Mouse (Mus musculus): ENCODE data around the gene Myrfl. TPM values are rescaled to one million over a fixed set of nuclear protein-coding genes. Genes with fewer than 3 reads are reported as not detected.

The Myrfl gene
- total RNA-seq, 1 experiment from 2014 or later: not detected

- ATAC-seq (replicated peaks; ENCODE audit: insufficient number of reproducible peaks, low FRiP score, low TSS enrichment, poor library complexity, severe bottlenecking): no peak
Observed at GRCm38 (mm10) chr10:116776846-116777245, 119.9 kb downstream of the Myrfl start.

DNA sequence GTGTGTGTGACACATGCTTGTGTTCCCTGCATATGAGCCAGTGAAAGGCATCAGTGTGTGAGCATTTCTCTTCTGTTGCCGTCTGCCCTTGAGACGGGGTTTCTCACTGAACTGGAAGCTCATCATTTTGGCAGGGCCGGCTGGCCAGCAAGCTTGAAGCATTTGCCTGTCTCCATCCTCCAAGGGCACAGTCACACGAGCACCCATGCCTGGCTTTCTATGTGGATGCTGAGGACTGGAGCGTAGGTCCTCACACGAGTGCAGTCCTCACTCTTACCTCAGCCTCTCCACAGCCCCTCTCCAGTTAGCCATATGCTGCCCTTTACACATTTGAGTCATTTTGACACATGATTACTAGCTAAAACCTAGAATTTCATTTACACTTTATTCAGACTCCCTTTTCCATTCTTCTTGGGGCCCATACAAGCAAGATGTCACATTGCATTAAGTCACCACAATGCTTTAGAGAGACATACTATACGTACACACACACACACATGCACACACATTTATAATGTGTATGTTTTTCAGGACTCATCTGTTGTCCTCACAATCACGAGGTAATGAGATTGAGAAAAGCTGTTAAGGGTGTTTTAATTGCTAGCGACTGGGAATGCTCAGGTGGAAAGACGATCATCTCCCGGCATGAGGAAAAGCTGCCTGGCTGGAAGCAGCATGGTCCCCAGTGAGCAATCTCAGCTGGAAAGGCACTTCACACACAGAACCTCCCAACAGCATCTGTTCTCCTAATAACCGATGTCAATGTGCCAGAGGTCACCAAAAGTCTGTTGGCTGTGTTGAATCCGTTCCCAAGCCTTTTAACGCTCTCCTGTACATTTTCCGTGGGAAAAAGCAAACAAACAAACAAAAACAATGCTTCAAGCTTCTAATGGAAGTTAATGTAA, 122.6 kb downstream of the Myrfl start:
- no peak for ATAC-seq (replicated peaks; ENCODE audit: insufficient number of reproducible peaks, low FRiP score, low TSS enrichment, poor library complexity, severe bottlenecking)

- no peak for ATAC-seq (replicated peaks; ENCODE audit: insufficient number of reproducible peaks, low FRiP score, low TSS enrichment, poor library complexity, severe bottlenecking)
Observed at GRCm38 (mm10) chr10:116771215-116771935, 125.3 kb downstream of the Myrfl start.

- no peak for ATAC-seq (replicated peaks; ENCODE audit: insufficient number of reproducible peaks, low FRiP score, low TSS enrichment, poor library complexity, severe bottlenecking)
Observed at GRCm38 (mm10) chr10:116768642-116769041, 128.1 kb downstream of the Myrfl start.

GRCm38 (mm10) chr10:116766525-116766924, 130.2 kb downstream of the Myrfl start:
- no peak for ATAC-seq (replicated peaks; ENCODE audit: insufficient number of reproducible peaks, low FRiP score, low TSS enrichment, poor library complexity, severe bottlenecking)

DNA sequence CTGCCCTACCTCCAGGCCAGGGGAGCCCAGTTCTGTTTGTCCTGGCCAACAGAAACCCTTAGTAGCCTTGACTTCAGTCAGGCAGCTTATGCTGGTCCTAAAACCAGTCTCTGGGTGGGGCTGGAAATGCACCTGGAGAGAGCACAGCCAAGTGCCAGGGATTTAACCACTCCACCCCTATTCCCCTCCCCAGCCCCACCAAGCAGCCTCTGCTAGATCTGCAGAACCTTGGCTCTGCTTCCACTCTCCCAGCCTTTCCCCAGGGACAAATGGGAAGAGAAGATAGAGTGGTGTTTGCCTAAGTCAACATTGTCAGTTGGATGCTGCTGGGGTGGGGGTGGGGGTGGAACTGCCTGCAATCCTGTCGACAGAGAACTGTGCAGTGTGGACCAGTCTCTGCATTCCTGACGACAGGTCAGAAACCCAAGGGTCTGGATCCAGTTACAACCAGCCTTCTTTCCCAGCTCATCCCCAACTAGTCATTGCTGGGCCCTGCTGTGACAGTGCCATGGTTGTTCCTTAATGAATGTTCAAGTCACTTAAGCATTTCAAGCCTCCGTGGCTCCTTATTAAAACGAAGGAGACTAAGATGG, 135.1 kb downstream of the Myrfl start:
- ATAC-seq (replicated peaks; ENCODE audit: insufficient number of reproducible peaks, low FRiP score, low TSS enrichment, poor library complexity, severe bottlenecking): no peak

GRCm38 (mm10) chr10:116760561-116760960, 136.2 kb downstream of the Myrfl start:
- ATAC-seq (replicated peaks; ENCODE audit: insufficient number of reproducible peaks, low FRiP score, low TSS enrichment, poor library complexity, severe bottlenecking): no peak

- no peak for ATAC-seq (replicated peaks; ENCODE audit: insufficient number of reproducible peaks, low FRiP score, low TSS enrichment, poor library complexity, severe bottlenecking)
Observed at GRCm38 (mm10) chr10:116759816-116760215, 136.9 kb downstream of the Myrfl start.

DNA sequence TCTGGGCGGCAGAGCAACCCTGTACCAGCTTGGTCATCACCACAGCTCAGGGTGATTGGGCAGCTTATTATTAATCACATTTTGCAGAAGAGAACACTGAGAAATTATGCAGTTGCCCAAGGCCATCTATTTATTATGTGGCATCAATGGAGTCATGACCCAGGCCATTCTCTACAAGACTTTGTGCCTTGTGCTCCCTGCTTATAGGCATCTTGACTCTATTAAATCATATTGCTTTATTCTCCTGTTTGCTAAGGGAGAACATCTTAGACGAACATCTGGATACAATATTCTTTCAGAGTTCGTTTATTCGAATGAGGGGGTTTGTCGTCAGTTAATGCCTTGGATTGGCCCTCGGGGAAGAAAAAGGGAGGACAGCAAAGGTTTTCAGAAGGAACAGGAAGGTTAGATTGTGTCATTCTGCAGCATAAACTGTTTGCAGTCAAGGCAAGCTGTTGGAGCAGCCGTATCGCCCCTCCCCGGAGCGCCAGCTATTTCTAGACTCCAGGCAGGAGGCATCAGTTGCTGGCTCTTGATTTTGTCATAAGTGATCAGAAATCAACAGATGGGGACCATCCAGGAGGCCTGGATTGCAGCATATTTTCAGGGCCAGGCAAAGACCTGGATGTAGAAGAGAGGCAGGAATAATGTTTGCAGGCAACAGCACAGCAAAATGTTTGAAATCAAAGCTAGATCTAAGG, 140.7 kb downstream of the Myrfl start:
- no peak for ATAC-seq (replicated peaks; ENCODE audit: insufficient number of reproducible peaks, low FRiP score, low TSS enrichment, poor library complexity, severe bottlenecking)

- ATAC-seq (replicated peaks; ENCODE audit: insufficient number of reproducible peaks, low FRiP score, low TSS enrichment, poor library complexity, severe bottlenecking): no peak
Observed at GRCm38 (mm10) chr10:116754940-116755339, 141.8 kb downstream of the Myrfl start.

GRCm38 (mm10) chr10:116750895-116751294, 145.8 kb downstream of the Myrfl start:
- no peak for ATAC-seq (replicated peaks; ENCODE audit: insufficient number of reproducible peaks, low FRiP score, low TSS enrichment, poor library complexity, severe bottlenecking)

DNA sequence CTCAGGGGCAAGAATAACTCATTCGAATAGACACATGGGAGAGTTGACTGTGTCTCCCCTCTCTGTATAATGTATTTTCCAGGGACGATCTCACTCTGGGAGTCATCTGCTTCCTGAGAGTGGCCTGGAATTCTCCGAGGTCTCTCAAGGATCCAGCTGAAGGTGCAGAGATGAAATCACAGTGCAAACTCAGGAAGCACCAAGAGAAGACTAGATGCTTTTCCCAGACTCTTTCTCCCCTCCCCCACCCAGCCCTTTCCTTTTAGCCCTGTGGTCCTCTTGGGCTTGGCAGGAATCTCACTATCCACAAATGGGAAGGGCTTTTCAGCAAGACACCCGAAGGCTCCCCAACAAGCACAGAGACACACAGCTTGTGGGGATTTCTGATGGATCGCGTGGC, 146.7 kb downstream of the Myrfl start:
- ATAC-seq (replicated peaks; ENCODE audit: insufficient number of reproducible peaks, low FRiP score, low TSS enrichment, poor library complexity, severe bottlenecking): no peak

- ATAC-seq (replicated peaks; ENCODE audit: insufficient number of reproducible peaks, low FRiP score, low TSS enrichment, poor library complexity, severe bottlenecking): no peak
Observed at GRCm38 (mm10) chr10:116748681-116749080, 148.0 kb downstream of the Myrfl start.

DNA sequence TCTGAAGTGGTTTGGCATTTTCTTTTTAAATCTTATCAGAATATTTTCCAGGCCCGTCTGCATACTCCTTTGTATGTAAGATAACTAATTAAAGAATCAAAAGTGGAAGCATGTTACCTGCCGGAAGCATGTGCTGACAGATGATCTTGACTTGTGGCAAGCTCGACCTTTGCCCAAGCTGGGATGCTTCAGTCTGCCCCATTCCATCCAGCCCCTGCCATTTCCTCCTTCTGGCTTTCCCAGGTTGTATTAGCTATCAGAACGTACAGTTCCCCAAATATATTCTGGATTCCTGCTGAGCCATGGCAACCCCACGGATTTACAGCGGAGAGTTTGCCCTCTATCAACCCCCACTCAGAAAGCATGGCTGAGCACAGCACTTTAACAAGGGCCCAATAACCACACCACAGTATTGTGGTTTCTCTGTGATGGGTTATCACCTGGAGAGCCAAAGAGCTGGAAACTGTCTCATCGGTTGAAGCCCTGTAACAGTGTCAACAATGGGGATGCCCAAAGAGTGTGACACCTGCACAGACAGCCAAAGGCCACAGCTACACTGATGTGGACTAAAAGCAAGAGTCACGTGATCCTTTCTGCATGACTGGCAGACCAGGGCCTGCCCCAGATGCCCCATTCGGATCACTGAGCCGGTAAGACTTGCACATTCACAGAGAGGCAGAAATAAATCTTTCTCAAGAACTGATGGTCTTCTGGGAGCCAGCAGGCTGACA, 150.3 kb downstream of the Myrfl start:
- no peak for ATAC-seq (replicated peaks; ENCODE audit: insufficient number of reproducible peaks, low FRiP score, low TSS enrichment, poor library complexity, severe bottlenecking)

GRCm38 (mm10) chr10:116742696-116743095, 154.0 kb downstream of the Myrfl start:
- no peak for ATAC-seq (replicated peaks; ENCODE audit: insufficient number of reproducible peaks, low FRiP score, low TSS enrichment, poor library complexity, severe bottlenecking)

DNA sequence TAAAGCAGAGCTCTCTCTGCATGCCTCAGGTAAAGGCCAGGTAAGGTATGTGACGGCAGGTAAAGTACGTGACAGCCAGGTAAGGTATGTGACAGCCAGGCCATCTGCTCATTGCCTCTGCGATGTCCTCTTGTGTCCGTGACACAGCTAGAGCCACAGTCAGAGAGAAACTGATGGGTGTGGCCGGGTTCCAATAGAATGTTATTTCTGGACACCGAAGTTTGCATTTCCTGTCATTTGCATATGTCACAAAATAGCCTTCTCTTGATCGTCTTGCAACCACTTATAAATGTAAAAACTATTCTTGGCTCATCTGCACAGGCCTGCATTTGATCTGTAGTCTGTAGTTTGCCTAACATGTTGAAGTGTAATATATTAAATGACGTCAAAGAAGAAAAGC, 154.5 kb downstream of the Myrfl start:
- no peak for ATAC-seq (replicated peaks; ENCODE audit: insufficient number of reproducible peaks, low FRiP score, low TSS enrichment, poor library complexity, severe bottlenecking)

DNA sequence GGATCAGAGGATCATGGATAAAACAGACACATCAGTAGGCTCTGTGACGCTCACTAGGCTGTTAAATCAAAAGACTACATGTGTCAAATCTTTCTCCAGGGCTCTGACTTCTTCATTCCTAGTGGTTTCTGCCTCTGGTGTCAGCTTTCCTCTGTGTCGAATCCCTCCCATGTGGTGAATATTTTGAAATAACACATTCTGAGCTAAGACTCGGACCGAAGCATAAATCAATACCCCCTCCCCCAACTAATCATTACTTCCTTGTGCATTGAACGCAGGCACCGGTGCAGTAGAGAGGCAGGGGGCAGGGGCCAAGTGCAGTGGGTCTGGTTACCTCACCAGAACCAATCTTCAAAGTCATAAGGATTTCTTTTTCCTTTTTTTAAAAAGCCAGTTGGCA, 155.4 kb downstream of the Myrfl start:
- ATAC-seq (replicated peaks; ENCODE audit: insufficient number of reproducible peaks, low FRiP score, low TSS enrichment, poor library complexity, severe bottlenecking): no peak

GRCm38 (mm10) chr10:116740073-116740472, 156.6 kb downstream of the Myrfl start:
- ATAC-seq (replicated peaks; ENCODE audit: insufficient number of reproducible peaks, low FRiP score, low TSS enrichment, poor library complexity, severe bottlenecking): no peak
